Mouse (Mus musculus): ENCODE measurements at regions not wholly inside any gene's neighbourhood (a gene's known extent, or its start where the extent isn't known, plus 50 kb on each side); places are given as distances from the start of the nearest gene placed in this dataset.
A peak's percentile ranks its signal among the peaks of the same experiment; 100 is the strongest.
"Not testable (repeated sequence)": the region's sequence is repeated elsewhere in the genome, so short reads cannot be mapped to it uniquely, and the experiment has no call there.

- no peak for DNase-seq
These were observed 286.6 kb upstream of the Got2 start for GRCm38 (mm10) chr8:96174996-96175395.

GRCm38 (mm10) chr8:96164933-96165332, 276.6 kb upstream of the Got2 start:
- no peak for DNase-seq

GRCm38 (mm10) chr8:96159899-96160298, 271.6 kb upstream of the Got2 start:
- DNase-seq, result no peak

- peak; percentile 52 for DNase-seq
These were observed 264.3 kb upstream of the Got2 start for GRCm38 (mm10) chr8:96152496-96153250.

- DNase-seq, result no peak
These were observed 263.7 kb upstream of the Got2 start for GRCm38 (mm10) chr8:96152056-96152455.

GRCm38 (mm10) chr8:96151065-96151472, 262.7 kb upstream of the Got2 start:
- DNase-seq, result no peak

GRCm38 (mm10) chr8:96132183-96132582, 243.8 kb upstream of the Got2 start:
- DNase-seq, result no peak

GRCm38 (mm10) chr8:96128329-96128728, 240.0 kb upstream of the Got2 start:
- DNase-seq, result peak; percentile 4

- no peak for DNase-seq
These were observed 212.5 kb upstream of the Got2 start for GRCm38 (mm10) chr8:96100817-96101216.

GRCm38 (mm10) chr8:96092931-96093330, 204.6 kb upstream of the Got2 start:
- DNase-seq, result no peak

GRCm38 (mm10) chr8:96090231-96090630, 201.9 kb upstream of the Got2 start:
- DNase-seq, result peak; percentile 2

- no peak for DNase-seq
These were observed 180.0 kb upstream of the Got2 start for GRCm38 (mm10) chr8:96068306-96068705.

- no peak for DNase-seq
These were observed 159.3 kb upstream of the Got2 start for GRCm38 (mm10) chr8:96047686-96048085.

GRCm38 (mm10) chr8:96042335-96042734, 154.0 kb upstream of the Got2 start:
- no peak for DNase-seq

GRCm38 (mm10) chr8:96040216-96040615, 151.9 kb upstream of the Got2 start:
- no peak for DNase-seq

- not testable (repeated sequence) for DNase-seq
These were observed 130.4 kb upstream of the Got2 start for GRCm38 (mm10) chr8:96018742-96019141.

- DNase-seq, result no peak
These were observed 123.7 kb upstream of the Got2 start for GRCm38 (mm10) chr8:96012002-96012401.

- peak; percentile 33 for DNase-seq
These were observed 103.6 kb upstream of the Got2 start for GRCm38 (mm10) chr8:95991826-95992463.

- no peak for DNase-seq
These were observed 100.5 kb upstream of the Got2 start for GRCm38 (mm10) chr8:95988616-95989380.

- DNase-seq, result peak; percentile 41
These were observed 98.7 kb upstream of the Got2 start for GRCm38 (mm10) chr8:95987011-95987440.

GRCm38 (mm10) chr8:95986410-95986809, 98.1 kb upstream of the Got2 start:
- DNase-seq, result peak; percentile 25

- DNase-seq, result no peak
These were observed 95.3 kb upstream of the Got2 start for GRCm38 (mm10) chr8:95983690-95984089.

- no peak for DNase-seq
These were observed 92.1 kb upstream of the Got2 start for GRCm38 (mm10) chr8:95980405-95980804.

GRCm38 (mm10) chr8:95979223-95979622, 90.9 kb upstream of the Got2 start:
- peak; percentile 37 for DNase-seq
